Mouse (Mus musculus): ENCODE data around the gene Vps8. TPM values are rescaled to one million over a fixed set of nuclear protein-coding genes. Genes with fewer than 3 reads are reported as not detected.

Vps8 gene
- total RNA-seq, 2 experiments from 2014 or later, result 56.7 to 56.8 TPM

- Histone ChIP-seq H3K4me3 (no peak overlapping the region), H3K27ac (no peak overlapping the region)
- no peak for TF ChIP-seq CTCF (IDR thresholded peaks at IDR 0.05)
- no peak for DNase-seq (ENCODE audit: extremely low spot score in 1 of 2, low spot score in 2 of 2)
- intact Hi-C loops (cut with DNase I), result no loop called here
Measured at GRCm38 (mm10) chr16:21447447-21447846, 24.5 kb downstream of the Vps8 start.

GRCm38 (mm10) chr16:21448464-21448863 lies 25.5 kb downstream of the Vps8 start:
- Histone ChIP-seq H3K27ac (no peak overlapping the region), H3K4me3 (no peak overlapping the region)
- intact Hi-C loops (cut with DNase I), result no loop called here
- no peak for TF ChIP-seq CTCF (IDR thresholded peaks at IDR 0.05)
- no peak for DNase-seq (ENCODE audit: extremely low spot score in 1 of 2, low spot score in 2 of 2)

GRCm38 (mm10) chr16:21449890-21450289 lies 27.0 kb downstream of the Vps8 start:
- Histone ChIP-seq H3K4me3 (no peak overlapping the region), H3K27ac (no peak overlapping the region)
- DNase-seq (ENCODE audit: extremely low spot score in 1 of 2, low spot score in 2 of 2), result no peak
- TF ChIP-seq CTCF (IDR thresholded peaks at IDR 0.05), result no peak
- intact Hi-C loops (cut with DNase I), result no loop called here

- DNase-seq (ENCODE audit: extremely low spot score in 1 of 2, low spot score in 2 of 2), result no peak
- no peak overlapping the region for H3K4me3 ChIP-seq
- intact Hi-C loops (cut with DNase I), result no loop called here
- H3K27ac ChIP-seq, result peak overlapping the region; percentile 53; the same call in 1 of the 2 replicates
- no peak for TF ChIP-seq CTCF (IDR thresholded peaks at IDR 0.05)
Measured at GRCm38 (mm10) chr16:21452569-21452968, 29.7 kb downstream of the Vps8 start.

- DNase-seq (ENCODE audit: extremely low spot score in 1 of 2, low spot score in 2 of 2), result peak in 1 of 2 experiments; percentile 35
- H3K4me3 ChIP-seq, result no peak overlapping the region
- intact Hi-C loops (cut with DNase I), result no loop called here
- TF ChIP-seq CTCF (IDR thresholded peaks at IDR 0.05), result no peak
- peak overlapping the region; percentile 77 for H3K27ac ChIP-seq
Measured at GRCm38 (mm10) chr16:21457639-21458369, 34.9 kb downstream of the Vps8 start.

GRCm38 (mm10) chr16:21465868-21466267 lies 43.0 kb downstream of the Vps8 start:
- TF ChIP-seq CTCF (IDR thresholded peaks at IDR 0.05), result no peak
- no peak for DNase-seq (ENCODE audit: extremely low spot score in 1 of 2, low spot score in 2 of 2)
- intact Hi-C loops (cut with DNase I), result no loop called here
- Histone ChIP-seq H3K27ac (no peak overlapping the region), H3K4me3 (no peak overlapping the region)

GRCm38 (mm10) chr16:21470416-21470815 lies 47.5 kb downstream of the Vps8 start:
- Histone ChIP-seq H3K4me3 (no peak overlapping the region), H3K27ac (no peak overlapping the region)
- intact Hi-C loops (cut with DNase I), result no loop called here
- DNase-seq (ENCODE audit: extremely low spot score in 1 of 2, low spot score in 2 of 2), result no peak
- TF ChIP-seq CTCF (IDR thresholded peaks at IDR 0.05), result peak; percentile 61

GRCm38 (mm10) chr16:21477074-21477473 lies 54.2 kb downstream of the Vps8 start:
- intact Hi-C loops (cut with DNase I), result no loop called here
- no peak overlapping the region for H3K27ac ChIP-seq

GRCm38 (mm10) chr16:21478376-21478775 lies 55.5 kb downstream of the Vps8 start:
- no peak for TF ChIP-seq CTCF (IDR thresholded peaks at IDR 0.05)
- Histone ChIP-seq H3K4me3 (no peak overlapping the region), H3K27ac (no peak overlapping the region)
- intact Hi-C loops (cut with DNase I), result no loop called here
- DNase-seq (ENCODE audit: extremely low spot score in 1 of 2, low spot score in 2 of 2), result no peak

More at GRCm38 (mm10) chr16:21477074-21477473, 54.2 kb downstream of the Vps8 start:
- no peak for TF ChIP-seq CTCF (IDR thresholded peaks at IDR 0.05)
- no peak overlapping the region for H3K4me3 ChIP-seq
- DNase-seq (ENCODE audit: extremely low spot score in 1 of 2, low spot score in 2 of 2), result no peak

GRCm38 (mm10) chr16:21483803-21484202 lies 60.9 kb downstream of the Vps8 start:
- Histone ChIP-seq H3K4me3 (no peak overlapping the region), H3K27ac (no peak overlapping the region)
- intact Hi-C loops (cut with DNase I), result no loop called here
- TF ChIP-seq CTCF (IDR thresholded peaks at IDR 0.05), result no peak
- no peak for DNase-seq (ENCODE audit: extremely low spot score in 1 of 2, low spot score in 2 of 2)

GRCm38 (mm10) chr16:21485716-21486115 lies 62.8 kb downstream of the Vps8 start:
- no peak for TF ChIP-seq CTCF (IDR thresholded peaks at IDR 0.05)
- H3K4me3 ChIP-seq, result no peak overlapping the region
- intact Hi-C loops (cut with DNase I), result loop anchor here (5.0 kb wide), 1 partner anchor 332 kb away; no protein-coding TSS in a partner anchor
- DNase-seq (ENCODE audit: extremely low spot score in 1 of 2, low spot score in 2 of 2), result no peak
- no peak overlapping the region for H3K27ac ChIP-seq

- TF ChIP-seq CTCF (IDR thresholded peaks at IDR 0.05), result peak; percentile 84
- intact Hi-C loops (cut with DNase I), result loop anchor here (2.0 to 5.0 kb wide), 2 partner anchors 240 to 329 kb away; no protein-coding TSS in a partner anchor
- H3K4me3 ChIP-seq, result no peak overlapping the region
- DNase-seq (ENCODE audit: extremely low spot score in 1 of 2, low spot score in 2 of 2), result peak; percentile 61 to 70
- no peak overlapping the region for H3K27ac ChIP-seq
Measured at GRCm38 (mm10) chr16:21488413-21488812, 65.5 kb downstream of the Vps8 start.

- Histone ChIP-seq H3K4me3 (no peak overlapping the region), H3K27ac (no peak overlapping the region)
- no peak for TF ChIP-seq CTCF (IDR thresholded peaks at IDR 0.05)
- intact Hi-C loops (cut with DNase I), result no loop called here
- DNase-seq (ENCODE audit: extremely low spot score in 1 of 2, low spot score in 2 of 2), result no peak
Measured at GRCm38 (mm10) chr16:21492346-21492745, 69.4 kb downstream of the Vps8 start.

Measured in left cerebral cortex, adult 2 months (tissue).